Mouse (Mus musculus) Muller cell, postnatal 12 days (primary cell): ENCODE measurements around the gene Gda.

Experiments used
- DNase-seq: peaks from one replicate; pipeline ENCODE4 v3.0.0-alpha.2; 2015; ENCODE audit errors: inconsistent ontology term

The Gda gene

GRCm38 (mm10) chr19:21373073-21373755 lies 100.0 kb downstream of the Gda start:
- DNase-seq, result peak; percentile 40

GRCm38 (mm10) chr19:21372395-21373072 lies 100.7 kb downstream of the Gda start:
- no peak for DNase-seq

GRCm38 (mm10) chr19:21371337-21371736 lies 101.9 kb downstream of the Gda start:
- no peak for DNase-seq

- DNase-seq, result no peak
Measured at GRCm38 (mm10) chr19:21370782-21371181, 102.5 kb downstream of the Gda start.

GRCm38 (mm10) chr19:21369175-21369574 lies 104.1 kb downstream of the Gda start:
- DNase-seq, result no peak

GRCm38 (mm10) chr19:21368595-21368994 lies 104.7 kb downstream of the Gda start:
- DNase-seq, result no peak

- no peak for DNase-seq
Measured at GRCm38 (mm10) chr19:21357792-21358191, 115.5 kb downstream of the Gda start.

- DNase-seq, result no peak
Measured at GRCm38 (mm10) chr19:21349634-21350033, 123.6 kb downstream of the Gda start.

GRCm38 (mm10) chr19:21346646-21347045 lies 126.6 kb downstream of the Gda start:
- no peak for DNase-seq
